Mouse (Mus musculus) heart, embryonic 16.5 days (tissue): ENCODE results near the gene Gss. TPM values are rescaled to one million over a fixed set of nuclear protein-coding genes. Genes with fewer than 3 reads are reported as not detected.

Experiments used
- ATAC-seq: fragments of 200-750 bp; cut with Nextera tagmentation; replicated peaks from 2 replicates; pipeline ENCODE4 v1.8.0; 2017; ENCODE audit warnings: moderate number of reproducible peaks; ENCODE audit not compliant: insufficient read depth, low FRiP score; ENCODE audit errors: extremely low read depth
- H3K27ac ChIP-seq: fragments of 300-500 bp; sonication (generic); 2 replicates; pipeline ENCODE4 v1.5.1; 2014; ENCODE audit warnings: mild to moderate bottlenecking, low read length, control low read depth, moderate library complexity
- H3K27me3 ChIP-seq: fragments of 300-500 bp; sonication (generic); 2 replicates; pipeline ENCODE4 v1.6.1; 2014; ENCODE audit warnings: low read length, mixed read lengths; ENCODE audit not compliant: control insufficient read depth, insufficient read depth
- H3K36me3 ChIP-seq: fragments of 300-500 bp; sonication (generic); 2 replicates; pipeline ENCODE4 v1.6.1; 2014; ENCODE audit not compliant: control insufficient read depth, insufficient read depth
- H3K4me1 ChIP-seq: fragments of 300-500 bp; sonication (generic); 2 replicates; pipeline ENCODE4 v1.6.1; 2014; ENCODE audit warnings: low read length, mixed read lengths; ENCODE audit not compliant: control insufficient read depth, insufficient read depth
- H3K4me2 ChIP-seq: fragments of 300-500 bp; sonication (generic); 2 replicates; pipeline ENCODE4 v1.6.1; 2014; ENCODE audit warnings: low read depth, mild to moderate bottlenecking, control low read depth, low read length
- H3K4me3 ChIP-seq: fragments of 300-500 bp; sonication (generic); 2 replicates; pipeline ENCODE4 v1.5.1; 2014; ENCODE audit warnings: mild to moderate bottlenecking, control low read depth, low read length
- H3K9ac ChIP-seq: fragments of 300-500 bp; sonication (generic); 2 replicates; pipeline ENCODE4 v1.6.1; 2014; ENCODE audit warnings: low read length, control low read depth
- H3K9me3 ChIP-seq: fragments of 300-500 bp; sonication (generic); replicated peaks from 2 replicates; pipeline ENCODE4 v1.6.1; 2016; ENCODE audit warnings: low read length; ENCODE audit not compliant: control insufficient read depth
- WGBS: fragments of 180-500 bp; shearing (Covaris S2); extraction: QIAGEN DNeasy Blood & Tissue Kit; methylation state at CpG from one replicate; pipeline ENCODE4 v1.1.7; 2014; 5-methylcytosine and 5-hydroxymethylcytosine counted together
- microRNA counts: library from miRNA; unstranded; fragments of <30 nt; microRNA quantifications from one replicate; lab custom pipeline; 2016
- microRNA-seq: library from miRNA; unstranded; fragments of <30 nt; microRNA quantifications from one replicate; pipeline ENCODE4, GENCODE M21; 2017
- polyA plus RNA-seq: library from polyadenylated mRNA; unstranded; fragments of >200 nt; fragmentation: Nextera tagmentation; extraction: Ambion mirVana; gene quantifications from 2 replicates; pipeline ENCODE4 v1.2.1, GENCODE M21; 2015

The Gss gene
- polyA plus RNA-seq, 1 experiment from 2014 or later: 25.3 TPM

DNA sequence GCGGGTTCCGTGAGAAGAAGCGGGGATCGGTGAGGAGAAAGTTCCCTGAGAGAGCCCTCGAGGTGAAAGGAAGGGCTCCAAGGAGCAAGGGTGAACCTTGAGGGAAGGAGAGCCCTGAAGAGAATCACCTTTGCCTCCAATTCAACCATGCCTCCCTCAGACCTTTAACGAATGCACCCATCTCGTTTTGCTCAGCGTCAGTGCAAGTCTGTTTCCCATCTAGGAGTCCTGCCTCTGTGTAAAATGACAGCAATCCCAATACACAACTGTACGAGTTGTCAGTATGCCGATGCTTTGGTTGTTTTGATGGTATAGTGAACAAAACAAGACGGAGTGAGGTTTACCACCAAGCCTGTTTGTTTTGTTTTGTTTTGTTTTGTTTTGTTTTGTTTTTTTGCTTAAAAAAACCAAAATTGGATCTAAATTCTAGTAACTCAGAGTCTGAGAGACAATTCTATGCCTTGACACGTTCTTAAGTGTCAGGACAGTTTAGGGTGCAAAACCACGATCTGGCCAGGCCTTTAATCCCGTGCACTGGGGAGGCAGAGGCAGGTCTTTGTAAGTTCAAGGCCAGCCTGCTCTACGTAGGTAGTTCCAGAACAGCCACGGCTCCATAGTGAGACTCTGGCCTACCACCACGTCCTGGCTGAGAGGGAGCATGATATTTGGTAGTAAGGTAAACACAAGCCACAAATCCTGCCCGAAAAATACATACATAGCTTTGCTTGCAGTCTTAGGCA is 73.9 kb downstream of the Gss start:
- H3K9ac ChIP-seq: peak overlapping the region; percentile 66
- peaks cover 14% of the 10 kb centered on the region for H3K27me3 ChIP-seq
- H3K9me3 ChIP-seq: no peaks in the 10 kb centered on the region
- WGBS: 25% methylated on average over 18 of the region's 18 CpGs
- no peak for ATAC-seq
- peaks cover 10% of the 10 kb centered on the region for H3K4me1 ChIP-seq
- H3K27ac ChIP-seq: peak overlapping the region; percentile 72
- H3K4me3 ChIP-seq: peak overlapping the region; percentile 78
- no peaks in the 10 kb centered on the region for H3K36me3 ChIP-seq
- peak overlapping the region; percentile 93 for H3K4me2 ChIP-seq

DNA sequence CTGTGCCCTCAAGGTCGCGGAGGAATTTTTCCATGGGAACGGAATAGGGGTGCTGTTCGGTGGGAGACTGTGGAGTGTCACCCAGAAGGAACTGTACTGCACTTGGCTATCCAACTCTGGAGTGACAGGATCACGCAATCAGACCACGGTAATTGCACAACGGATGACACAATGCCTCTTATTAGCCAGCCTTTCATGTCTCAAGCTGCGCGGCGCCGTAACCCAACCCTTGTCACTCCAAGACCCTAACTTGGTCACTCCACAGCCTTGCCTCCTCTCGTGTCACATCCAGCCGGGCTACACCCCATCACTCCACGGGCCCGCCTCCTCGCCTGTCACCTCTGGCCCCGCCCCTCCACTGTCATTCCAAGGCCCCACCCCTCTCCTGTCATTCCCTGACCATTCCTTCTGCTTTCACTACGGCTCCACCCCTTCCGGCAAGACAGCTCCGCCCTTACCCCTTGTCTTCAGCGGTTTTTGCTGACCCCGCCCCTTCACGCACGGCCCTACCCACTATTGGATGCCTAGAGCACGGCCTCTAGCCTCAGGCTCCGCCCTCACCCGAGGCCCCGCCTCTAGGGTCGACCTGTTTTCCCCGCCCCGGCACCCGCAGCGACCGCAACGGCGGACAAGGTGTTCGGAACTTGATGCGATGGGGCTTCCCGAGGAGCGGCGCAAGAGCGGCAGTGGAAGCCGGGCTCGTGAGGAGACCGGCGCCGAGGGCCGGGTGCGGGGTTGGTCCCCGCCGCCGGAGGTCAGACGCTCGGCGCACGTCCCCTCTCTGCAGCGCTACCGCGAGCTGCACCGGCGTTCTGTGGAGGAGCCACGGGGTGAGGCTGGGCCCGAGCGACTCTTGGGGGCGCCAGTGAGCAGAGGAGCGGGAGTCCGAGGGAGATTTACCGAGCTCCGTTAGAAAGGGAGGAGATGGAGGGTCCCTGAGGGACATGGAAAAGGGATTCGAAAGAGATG is 74.9 kb downstream of the Gss start, which contains the start of the genes Acss2 and Ggt7:
TSS of gene Acss2 (plus strand) at position 494 of the 969 bp plus-strand sequence.
TSS of gene Ggt7 (minus strand) at position 783 of the 969 bp plus-strand sequence.
- Histone ChIP-seq H3K36me3 (no peaks in the 10 kb centered on the region), H3K4me1 (peaks cover 10% of the 10 kb centered on the region), H3K9ac (peak within 1 kb of the TSS; percentile 66), H3K4me3 (peak within 1 kb of the TSS; percentile 78), H3K4me2 (peak within 1 kb of the TSS; percentile 93), H3K9me3 (no peaks in the 10 kb centered on the region), H3K27ac (peak within 1 kb of the TSS; percentile 72), H3K27me3 (peaks cover 20% of the 10 kb centered on the region)
- WGBS: 3% methylated on average over 70 of the region's 70 CpGs
- peak; percentile 99 for ATAC-seq

DNA sequence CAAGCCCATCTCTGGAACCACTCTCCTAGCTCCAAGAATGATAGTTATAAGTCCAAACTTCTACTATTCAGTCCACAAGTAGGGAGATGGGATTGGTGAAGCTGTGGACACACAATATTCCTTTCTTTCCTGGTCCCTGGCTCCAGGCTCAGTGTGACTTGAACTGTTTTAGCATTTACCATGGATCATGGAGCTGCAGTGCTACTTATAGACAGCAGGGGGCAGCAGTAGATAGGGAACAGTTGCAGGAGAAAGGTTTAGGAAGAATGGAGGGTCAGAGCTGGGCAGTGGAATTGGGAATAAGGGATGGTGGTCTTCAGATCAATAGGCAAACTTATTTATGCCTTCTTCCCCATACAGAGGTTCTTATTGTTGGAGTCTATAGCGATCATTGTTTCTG is 76.7 kb downstream of the Gss start:
- WGBS: 4% methylated on average over 1 of the region's 1 CpGs
- H3K4me3 ChIP-seq: no peak overlapping the region
- no peaks in the 10 kb centered on the region for H3K36me3 ChIP-seq
- H3K27me3 ChIP-seq: peaks cover 20% of the 10 kb centered on the region
- H3K4me1 ChIP-seq: peaks cover 10% of the 10 kb centered on the region
- H3K9ac ChIP-seq: no peak overlapping the region
- no peaks in the 10 kb centered on the region for H3K9me3 ChIP-seq
- no peak for ATAC-seq
- H3K27ac ChIP-seq: no peak overlapping the region
- H3K4me2 ChIP-seq: no peak overlapping the region

DNA sequence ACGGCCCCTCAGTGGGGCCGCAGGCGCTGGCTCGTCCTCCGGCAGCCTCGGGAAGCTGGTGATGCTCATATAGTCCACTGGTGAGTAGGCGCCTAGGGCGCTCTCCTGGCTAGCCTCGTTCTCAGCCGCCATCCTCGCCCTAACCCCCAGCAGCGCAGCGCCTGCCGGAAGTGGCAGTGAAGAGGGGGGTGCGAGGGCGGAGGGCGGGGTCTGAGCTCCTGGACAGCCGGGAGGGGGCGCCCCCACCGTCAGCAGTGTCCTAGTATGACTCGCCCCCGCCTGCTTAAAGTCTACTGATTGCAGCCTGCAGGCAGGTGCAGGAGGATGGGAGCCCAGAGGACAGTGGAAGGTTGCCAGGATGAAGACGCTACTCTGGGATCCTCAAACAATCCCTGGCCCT is 77.9 kb downstream of the Gss start:
- Histone ChIP-seq H3K4me1 (peaks cover 10% of the 10 kb centered on the region), H3K27ac (no peak overlapping the region), H3K36me3 (no peaks in the 10 kb centered on the region), H3K27me3 (peaks cover 20% of the 10 kb centered on the region), H3K4me3 (peak overlapping the region; percentile 43), H3K9me3 (no peaks in the 10 kb centered on the region), H3K4me2 (peak overlapping the region; percentile 63), H3K9ac (peak overlapping the region; percentile 61)
- 2% methylated on average over 23 of the region's 23 CpGs for WGBS
- no peak for ATAC-seq

DNA sequence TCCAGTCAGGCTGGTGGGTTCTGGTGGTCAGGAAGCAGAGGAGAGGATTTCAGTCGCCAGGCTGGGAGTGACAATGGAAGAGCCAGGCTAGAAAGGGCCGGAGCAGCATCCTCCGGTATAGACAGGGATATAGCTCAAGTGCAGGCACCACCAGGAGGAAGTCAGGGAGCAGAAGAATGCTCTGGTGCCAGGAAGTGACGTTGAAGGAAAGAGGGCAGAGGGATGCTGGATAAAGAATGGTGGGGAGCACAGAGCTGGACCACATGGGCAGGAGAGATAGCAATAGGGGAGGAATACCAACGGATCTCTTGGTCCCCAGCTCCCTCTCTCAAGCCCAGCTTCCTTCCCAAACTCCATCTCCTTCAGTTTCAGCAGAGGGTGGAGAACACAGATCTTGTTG is 79.1 kb downstream of the Gss start:
- H3K9ac ChIP-seq: no peak overlapping the region

More for the DNA sequence above, 79.1 kb downstream of the Gss start:
- H3K4me2 ChIP-seq: no peak overlapping the region
- no peak for ATAC-seq
- no peaks in the 10 kb centered on the region for H3K36me3 ChIP-seq
- H3K4me1 ChIP-seq: peaks cover 10% of the 10 kb centered on the region
- no peak overlapping the region for H3K27ac ChIP-seq
- WGBS: 53% methylated on average over 5 of the region's 5 CpGs
- no peak overlapping the region for H3K4me3 ChIP-seq
- peaks cover 20% of the 10 kb centered on the region for H3K27me3 ChIP-seq
- no peaks in the 10 kb centered on the region for H3K9me3 ChIP-seq

MicroRNA genes within 50 kb of the gene (microRNA counts, 519-probe panel; counts per million panel counts)
- 3,999 counts per million, percentile 93 among the panel's probes with 10 or more counts for microRNA mmu-miR-499 (lab: Ali Mortazavi, UCI)

Small RNA genes within 50 kb of the gene (microRNA-seq; reads per million reads assigned to microRNA genes)
- 3,285 reads per million, percentile 89 among the genes with 10 or more reads in this experiment for gene Mir499

Other genes starting within 250 kb of the Gss start
- 56.5 and 59.2 TPM in 2 replicates for gene Pigu, start 235.4 kb downstream of the Gss start, polyA plus RNA-seq
- 126 and 132 TPM in 2 replicates for gene Trp53inp2, start 211.8 kb downstream of the Gss start, polyA plus RNA-seq
- gene Ncoa6, start 118.9 kb downstream of the Gss start, polyA plus RNA-seq: 11.4 and 13.1 TPM in 2 replicates
- 24.7 and 26.1 TPM in 2 replicates for gene Acss2, start 74.9 kb downstream of the Gss start, polyA plus RNA-seq
- gene Ggt7, start 74.6 kb downstream of the Gss start, polyA plus RNA-seq: 1.2 and 2.1 TPM in 2 replicates
- 22.4 and 26.4 TPM in 2 replicates for gene Myh7b, start 18.4 kb upstream of the Gss start, polyA plus RNA-seq
- gene Trpc4ap, start 99.6 kb upstream of the Gss start, polyA plus RNA-seq: 97.4 and 98.6 TPM in 2 replicates
- 27.3 and 28.8 TPM in 2 replicates for gene Edem2, start 136.7 kb upstream of the Gss start, polyA plus RNA-seq
- gene Gm17581, start 143.1 kb upstream of the Gss start, polyA plus RNA-seq: not detected in 2 replicates
- 7.3 and 7.5 TPM in 2 replicates for gene Procr, start 158.3 kb upstream of the Gss start, polyA plus RNA-seq
- 0.04 TPM in 1 of 2 replicates, not detected in the other for gene Mmp24, start 182.5 kb upstream of the Gss start, polyA plus RNA-seq
- 17.4 and 17.7 TPM in 2 replicates for gene BC029722, start 226.6 kb upstream of the Gss start, polyA plus RNA-seq
- 125 and 140 TPM in 2 replicates for gene Eif6, start 234.1 kb upstream of the Gss start, polyA plus RNA-seq
- 0.05 and 0.07 TPM in 2 replicates for gene Fam83c, start 242.0 kb upstream of the Gss start, polyA plus RNA-seq